9 mouse cellular contexts compared by ENCODE assay signal in the genomic region with DNA sequence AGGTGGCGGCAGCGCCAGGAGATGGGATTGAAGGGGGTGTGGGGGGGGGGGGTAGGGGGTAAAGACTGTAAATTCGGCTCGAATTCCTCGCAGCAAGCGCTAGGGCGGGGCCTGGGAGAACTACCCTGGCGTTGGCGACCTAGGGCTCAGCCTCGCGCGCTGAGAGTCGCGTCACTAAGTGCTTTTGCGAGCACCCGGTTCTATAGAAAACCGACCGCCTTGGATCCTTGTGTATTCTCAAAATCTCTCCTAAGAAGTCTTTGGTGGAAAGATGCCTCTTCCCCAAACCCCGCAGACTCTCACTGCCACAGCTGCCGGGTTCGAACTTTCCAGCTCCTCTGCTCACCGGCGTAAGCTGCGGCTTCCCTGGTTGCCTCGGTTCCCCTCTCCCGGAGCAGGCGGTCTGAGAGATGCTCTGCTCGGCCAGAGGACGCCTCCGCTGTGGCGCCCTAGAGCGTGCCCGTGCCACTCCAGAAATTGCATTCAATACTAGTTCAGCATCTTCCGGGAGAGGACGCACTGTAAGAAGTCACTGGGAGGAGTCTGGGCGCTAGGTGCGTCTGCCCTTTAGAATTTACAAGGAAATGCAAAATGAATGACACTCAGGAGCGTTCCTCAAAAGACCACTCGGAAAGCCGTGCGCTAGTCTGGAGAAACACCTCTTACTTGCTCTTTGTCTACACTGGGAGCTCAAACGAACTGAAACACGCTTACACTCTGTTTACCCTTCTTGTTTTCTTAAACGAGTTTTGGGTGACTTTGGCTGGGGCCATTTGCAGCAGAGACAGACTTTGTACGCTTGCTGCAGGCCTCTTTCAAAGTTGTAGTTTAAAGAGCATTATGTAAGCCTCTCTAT. TPM values are rescaled to one million over a fixed set of nuclear protein-coding genes. Genes with fewer than 3 reads are reported as not detected.
DNase-seq lines count a peak whose midpoint lies in the region; ATAC-seq lines count a peak whose summit lies in the region.
"Had no signal": no experiment of that assay in that cellular context is flagged by ENCODE, and none has a peak within 500 bp of the region (broad histone marks: within the 10 kb centered on the region; RNA-seq: fewer than 3 reads in every experiment).

No protein-coding gene starts in this region.

- peak overlapping the region; percentile 74 for H3K9ac ChIP-seq in hindbrain, embryonic 11.5 days (ENCODE audit: low read depth, low read length)

- DNase-seq in layer of hippocampus, postnatal 10 days (ENCODE audit: low spot score in 2 of 2): peak; percentile 37 to 53
- no peak for DNase-seq in layer of hippocampus, adult 9-11 months
- DNase-seq in embryo, embryonic 9.5 days (ENCODE audit: extremely low spot score): peak; percentile 74
- DNase-seq in hindbrain, embryonic 11.5 days (ENCODE audit: low spot score): peak; percentile 76
- DNase-seq in midbrain, embryonic 10.5 days (ENCODE audit: low spot score): peak; percentile 76
- no peak for DNase-seq in thymus, postnatal 14 days
- no peak for DNase-seq in ovary, adult 18-20 months (ENCODE audit: low spot score)
- DNase-seq in cerebellum, adult 11 months: no peak

- peak overlapping the region; percentile 40 for H3K4me3 ChIP-seq in hindbrain, embryonic 11.5 days (ENCODE audit: low read depth, low read length)
- H3K4me3 ChIP-seq in midbrain, embryonic 10.5 days: peak overlapping the region; percentile 99

- WGBS in hindbrain, embryonic 11.5 days: under 1% methylated on average over 45 of the region's 45 CpGs
- WGBS in midbrain, embryonic 10.5 days: under 1% methylated on average over 45 of the region's 45 CpGs

- H3K36me3 ChIP-seq in hindbrain, embryonic 11.5 days (ENCODE audit: control insufficient read depth, insufficient read depth, low read length): no peaks in the 10 kb centered on the region
- H3K36me3 ChIP-seq in midbrain, embryonic 10.5 days: no peaks in the 10 kb centered on the region

- H3K4me1 ChIP-seq in hindbrain, embryonic 11.5 days (replicated peaks; ENCODE audit: control insufficient read depth, insufficient read depth, low read length): peaks cover 3% of the 10 kb centered on the region; the same call in 1 of the 2 replicates
- H3K4me1 ChIP-seq in midbrain, embryonic 10.5 days: peaks cover 77% of the 10 kb centered on the region

- H3K9me3 ChIP-seq in hindbrain, embryonic 11.5 days (ENCODE audit: control insufficient read depth, low read length): no peaks in the 10 kb centered on the region
- H3K9me3 ChIP-seq in midbrain, embryonic 10.5 days (replicated peaks): no peaks in the 10 kb centered on the region

- H3K27me3 ChIP-seq in hindbrain, embryonic 11.5 days (ENCODE audit: control insufficient read depth, insufficient read depth, low read length): no peaks in the 10 kb centered on the region
- H3K27me3 ChIP-seq in midbrain, embryonic 10.5 days (ENCODE audit: low read depth, poor library complexity, severe bottlenecking): peaks cover 46% of the 10 kb centered on the region

- peak overlapping the region; percentile 65 for H3K4me2 ChIP-seq in hindbrain, embryonic 11.5 days (replicated peaks; ENCODE audit: low read depth, low read length)

- peak overlapping the region; percentile 97 for H3K27ac ChIP-seq in hindbrain, embryonic 11.5 days (ENCODE audit: low read depth, low read length)
- peak overlapping the region; percentile 99 for H3K27ac ChIP-seq in midbrain, embryonic 10.5 days (replicated peaks)
- H3K27ac ChIP-seq: macrophage had no signal

- peak; percentile 48 for ATAC-seq in hindbrain, embryonic 11.5 days (ENCODE audit: low FRiP score)

RNA-seq across cellular contexts. Expression of a gene that starts 10.2 kb away (rescaled TPM):
- total RNA-seq in layer of hippocampus, postnatal 10 days (2021): 10 to 100 TPM; 10.7 TPM
- polyA plus RNA-seq in hindbrain, embryonic 11.5 days (2014; fragmentation: Nextera tagmentation; extraction: Ambion mirVana): 44.5 and 64.1 TPM in 2 replicates
- 47.9 and 58.5 TPM in 2 replicates for polyA plus RNA-seq in midbrain, embryonic 10.5 days (2016; fragmentation: Nextera tagmentation; extraction: Ambion mirVana)
- polyA plus RNA-seq: macrophage had no signal

Comparison
In these comparisons a context has a peak if more than half of its experiments do, and no peak if none do; other contexts are left out.
1. DNase-seq: peak in layer of hippocampus, postnatal 10 days (2 of 2), embryo, embryonic 9.5 days (single experiment), hindbrain, embryonic 11.5 days (single experiment) and midbrain, embryonic 10.5 days (single experiment); none in layer of hippocampus, adult 9-11 months (single experiment), thymus, postnatal 14 days (single experiment), ovary, adult 18-20 months (single experiment) and cerebellum, adult 11 months (single experiment).